Mouse (Mus musculus) C2C12 (cell line): Measurements from ENCODE around the gene Gm29776.

Source experiments
- CEBPB ChIP-seq: IDR thresholded peaks from one replicate; pipeline ENCODE4 v1.6.1; 2011; ENCODE audit warnings: low read depth, mild to moderate bottlenecking, control low read depth, moderate library complexity
- CTCF ChIP-seq: IDR thresholded peaks from one replicate; pipeline ENCODE4 v1.5.1; 2011; ENCODE audit not compliant: control insufficient read depth, insufficient read depth, insufficient read length
- MAX ChIP-seq: IDR thresholded peaks from one replicate; pipeline ENCODE4 v1.6.1; 2011; ENCODE audit warnings: mild to moderate bottlenecking, control low read depth
- MYOD1 ChIP-seq: IDR thresholded peaks from one replicate; pipeline ENCODE4 v1.6.1; 2011; ENCODE audit warnings: low read depth; ENCODE audit not compliant: control insufficient read depth, insufficient read length

- TF ChIP-seq MAX (peak; percentile 42), MYOD1 (no peak), CTCF (peak; percentile 68), CEBPB (no peak)
Observed at GRCm38 (mm10) chr14:54650621-54651454, 47.8 kb downstream of the Gm29776 start.
